Mouse (Mus musculus) frontal cortex, postnatal 10 days (tissue): ENCODE data around the gene Asic4.

Experiments
- DNase-seq, 2 experiments: peaks; one replicate each; pipeline ENCODE4 v3.0.0; 2022; ENCODE audit warnings: low spot score in 2 of 2, mixed read lengths in 1 of 2

Asic4 gene

GRCm38 (mm10) chr1:75450314-75451005 is at the start of gene Asic4:
Gene Asic4 (plus strand): TSS chr1:75450436.
- DNase-seq = no peak

GRCm38 (mm10) chr1:75400493-75401115 is 49.6 kb upstream of the Asic4 start:
- DNase-seq = no peak

GRCm38 (mm10) chr1:75405547-75405946 is 44.7 kb upstream of the Asic4 start:
- no peak for DNase-seq

GRCm38 (mm10) chr1:75406173-75406572 is 44.1 kb upstream of the Asic4 start:
- no peak for DNase-seq

GRCm38 (mm10) chr1:75407056-75407455 is 43.2 kb upstream of the Asic4 start:
- no peak for DNase-seq

- no peak for DNase-seq
Observed at GRCm38 (mm10) chr1:75408210-75408609, 42.0 kb upstream of the Asic4 start.

GRCm38 (mm10) chr1:75409950-75410349 is 40.3 kb upstream of the Asic4 start:
- DNase-seq = no peak

GRCm38 (mm10) chr1:75412196-75412595 is 38.0 kb upstream of the Asic4 start:
- no peak for DNase-seq

GRCm38 (mm10) chr1:75413749-75414148 is 36.5 kb upstream of the Asic4 start:
- DNase-seq = no peak

GRCm38 (mm10) chr1:75421794-75422193 is 28.4 kb upstream of the Asic4 start:
- no peak for DNase-seq

GRCm38 (mm10) chr1:75422216-75422822 is 27.9 kb upstream of the Asic4 start:
- no peak for DNase-seq

GRCm38 (mm10) chr1:75422823-75423471 is 27.3 kb upstream of the Asic4 start:
- no peak for DNase-seq

- DNase-seq = no peak
Observed at GRCm38 (mm10) chr1:75423780-75424390, 26.4 kb upstream of the Asic4 start.

- DNase-seq = peak in 1 of 2 experiments; percentile 32
Observed at GRCm38 (mm10) chr1:75425796-75426471, 24.3 kb upstream of the Asic4 start.

- DNase-seq = peak; percentile 72 to 79
Observed at GRCm38 (mm10) chr1:75435475-75436328, 14.5 kb upstream of the Asic4 start, which contains the start of gene Gmppa. Gene Gmppa (plus strand): TSS chr1:75435930.

- DNase-seq = no peak
Observed at GRCm38 (mm10) chr1:75438782-75439181, 11.5 kb upstream of the Asic4 start.

GRCm38 (mm10) chr1:75440661-75441060 is 9.6 kb upstream of the Asic4 start:
- no peak for DNase-seq

GRCm38 (mm10) chr1:75441471-75441996 is 8.7 kb upstream of the Asic4 start:
- DNase-seq = no peak

- DNase-seq = no peak
Observed at GRCm38 (mm10) chr1:75442171-75442570, 8.1 kb upstream of the Asic4 start.

- no peak for DNase-seq
Observed at GRCm38 (mm10) chr1:75442811-75443210, 7.4 kb upstream of the Asic4 start.
